Mouse (Mus musculus): ENCODE results near the gene Otos.

DNA sequence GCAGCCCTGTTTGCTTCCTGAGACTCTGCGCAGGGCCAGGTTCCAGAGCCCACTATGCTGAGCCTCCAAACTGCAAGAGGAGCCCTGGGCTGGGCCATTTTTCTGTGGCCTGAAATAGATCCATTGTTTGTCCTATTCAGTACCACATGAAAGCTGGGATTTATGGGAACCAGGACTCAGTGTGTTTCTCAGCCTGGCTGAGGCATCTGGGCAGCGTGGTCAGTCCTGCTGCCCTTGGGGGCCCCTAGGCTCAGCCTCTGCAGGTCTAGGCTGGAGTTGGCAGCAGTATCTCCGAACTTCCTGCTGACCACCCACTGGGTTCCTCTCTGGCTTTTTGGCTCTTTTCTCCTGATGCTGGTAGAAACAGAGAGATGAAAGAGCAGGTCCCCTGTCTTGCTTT lies 2.8 kb upstream of the Otos start:
- TF ChIP-seq CTCF (IDR thresholded peaks at IDR 0.05; ENCODE audit: extremely low read depth, insufficient read depth, low read length) (no peak), POLR2A (IDR thresholded peaks at IDR 0.05; ENCODE audit: extremely low read depth, insufficient read depth, low read length) (no peak)
